Mouse (Mus musculus) thymus, adult 2 months (tissue): ENCODE measurements around the gene Plekhf1.

Source experiments
- CTCF ChIP-seq: fragments of 200-500 bp; IDR thresholded peaks from 2 replicates; pipeline ENCODE4 v1.5.1; 2012; ENCODE audit warnings: mild to moderate bottlenecking, control low read depth, low read length, moderate library complexity, borderline replicate concordance; ENCODE audit not compliant: control insufficient read depth, poor library complexity, insufficient read depth; ENCODE audit errors: extremely low read depth
- POLR2A ChIP-seq: fragments of 200-500 bp; IDR thresholded peaks from 2 replicates; pipeline ENCODE4 v1.6.1; 2012; ENCODE audit warnings: mild to moderate bottlenecking, low read length, control low read depth, moderate library complexity; ENCODE audit not compliant: control insufficient read depth, poor library complexity, insufficient read depth; ENCODE audit errors: extremely low read depth

DNA sequence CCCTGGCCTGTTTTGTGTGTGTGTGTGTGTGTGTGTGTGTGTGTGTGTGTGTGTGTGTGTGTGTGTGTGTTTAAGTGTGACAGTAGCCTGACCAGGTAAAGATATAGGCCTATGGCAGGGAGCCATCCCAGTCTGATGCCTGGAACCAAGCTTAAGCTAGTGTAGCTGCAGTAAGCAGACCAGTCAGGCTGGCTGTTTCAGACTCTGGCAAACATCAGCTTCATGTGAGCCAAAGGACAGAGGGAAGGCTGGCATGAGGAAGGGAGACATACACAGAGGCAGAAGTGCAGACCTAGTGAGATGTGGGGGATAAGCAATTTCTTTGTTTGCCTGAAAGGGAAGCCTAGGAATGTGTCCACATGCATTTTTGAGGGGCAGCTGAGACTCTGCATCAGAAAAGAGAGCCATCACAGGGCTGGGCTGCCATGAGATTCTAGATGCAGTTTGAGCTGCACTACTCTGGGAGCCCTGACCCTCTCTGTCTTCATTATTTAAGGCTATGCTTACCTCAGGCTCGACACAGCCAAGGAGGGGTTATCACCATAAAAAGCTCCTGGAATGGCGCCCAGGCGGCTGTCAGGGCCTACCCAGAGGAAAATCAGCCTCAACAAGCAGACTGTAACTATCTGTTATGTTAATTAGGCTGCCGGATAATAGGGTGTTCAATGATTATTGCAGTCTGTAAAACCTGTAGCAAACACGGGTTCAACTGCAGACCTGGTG lies 23.8 kb upstream of the Plekhf1 start:
- no peak for TF ChIP-seq CTCF
- TF ChIP-seq POLR2A = no peak
